19 mouse cellular contexts compared by ENCODE assay signal in the genomic region with DNA sequence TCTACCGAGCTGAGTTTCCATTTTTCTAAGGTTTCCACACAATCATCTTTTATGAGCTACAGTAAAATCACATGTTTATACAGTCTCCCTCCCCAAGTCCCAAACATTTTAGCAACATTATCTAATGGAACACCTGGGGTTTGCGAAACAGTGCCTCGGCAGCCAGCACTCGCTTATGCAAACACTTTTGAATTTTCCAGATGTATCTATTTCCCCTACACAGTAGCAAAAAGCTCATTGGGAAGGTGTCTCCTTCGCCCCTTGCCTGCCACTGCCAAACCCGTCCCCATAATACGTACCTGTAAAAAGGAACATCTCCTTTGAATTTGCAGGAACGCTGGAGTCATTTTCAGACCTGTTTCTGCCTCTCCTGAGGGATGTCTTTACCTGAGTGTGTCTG.
DNase-seq lines count a peak whose midpoint lies in the region; ATAC-seq and TF ChIP-seq lines count a peak whose summit lies in the region.
"Had no signal": no experiment of that assay in that cellular context is flagged by ENCODE, and none has a peak within 500 bp of the region (broad histone marks: within the 10 kb centered on the region; RNA-seq: fewer than 3 reads in every experiment).

No protein-coding gene starts in this region.

- no peaks in the 10 kb centered on the region for H3K9me3 ChIP-seq in forebrain, embryonic 15.5 days
- H3K9me3 ChIP-seq in forebrain, embryonic 13.5 days (replicated peaks), result no peaks in the 10 kb centered on the region; the same call in 1 of the 2 replicates
- H3K9me3 ChIP-seq in intestine, embryonic 14.5 days (ENCODE audit: control insufficient read depth, low read length), result no peaks in the 10 kb centered on the region
- 0 out of 2 replicates have a peak, but pooled peaks cover 4% of the 10 kb centered on the region for H3K9me3 ChIP-seq in intestine, postnatal 0 days (ENCODE audit: control insufficient read depth)
- no peaks in the 10 kb centered on the region for H3K9me3 ChIP-seq in limb, embryonic 10.5 days (replicated peaks)
- no peaks in the 10 kb centered on the region for H3K9me3 ChIP-seq in neural tube, embryonic 15.5 days (replicated peaks)
- H3K9me3 ChIP-seq: kidney, embryonic 15.5 days; midbrain, embryonic 12.5 days had no signal

- WGBS in forebrain, embryonic 15.5 days, result 82% methylated on average over 8 of the region's 8 CpGs
- 92% methylated on average over 8 of the region's 8 CpGs for WGBS in forebrain, embryonic 13.5 days
- WGBS in intestine, embryonic 14.5 days, result 40% methylated on average over 8 of the region's 8 CpGs
- 58% methylated on average over 8 of the region's 8 CpGs for WGBS in intestine, postnatal 0 days
- 80% methylated on average over 8 of the region's 8 CpGs for WGBS in limb, embryonic 10.5 days
- WGBS in neural tube, embryonic 15.5 days, result 52% methylated on average over 8 of the region's 8 CpGs

- peak overlapping the region; percentile 57; the same call in 1 of the 2 replicates for H3K27ac ChIP-seq in forebrain, embryonic 15.5 days (replicated peaks)
- no peak overlapping the region for H3K27ac ChIP-seq in forebrain, embryonic 13.5 days
- H3K27ac ChIP-seq in intestine, embryonic 14.5 days (ENCODE audit: low read depth), result peak overlapping the region; percentile 43; the same call in 1 of the 2 replicates
- no peak overlapping the region for H3K27ac ChIP-seq in intestine, postnatal 0 days (ENCODE audit: low read depth, low read length)
- H3K27ac ChIP-seq in limb, embryonic 10.5 days, result 0 out of 2 replicates have a peak overlapping the region, but pooled peaks have one; percentile 23
- peak overlapping the region; percentile 70 for H3K27ac ChIP-seq in neural tube, embryonic 15.5 days (replicated peaks)
- H3K27ac ChIP-seq: heart, adult 2 months; kidney, embryonic 15.5 days; midbrain, embryonic 12.5 days had no signal

- H3K9ac ChIP-seq in forebrain, embryonic 15.5 days (replicated peaks), result no peak overlapping the region
- no peak overlapping the region for H3K9ac ChIP-seq in forebrain, embryonic 13.5 days
- no peak overlapping the region for H3K9ac ChIP-seq in intestine, embryonic 14.5 days (ENCODE audit: low read length)
- H3K9ac ChIP-seq in intestine, postnatal 0 days (ENCODE audit: low read depth, low read length), result no peak overlapping the region
- no peak overlapping the region for H3K9ac ChIP-seq in neural tube, embryonic 15.5 days (replicated peaks)
- H3K9ac ChIP-seq: kidney, embryonic 15.5 days; liver, postnatal 0 days; midbrain, embryonic 12.5 days had no signal

- no peak for ATAC-seq in forebrain, embryonic 15.5 days (replicated peaks)
- ATAC-seq in forebrain, embryonic 13.5 days, result no peak
- no peak for ATAC-seq in intestine, embryonic 14.5 days (replicated peaks; ENCODE audit: low FRiP score, low TSS enrichment, low read depth)
- ATAC-seq in intestine, postnatal 0 days, result no peak
- ATAC-seq in neural tube, embryonic 15.5 days (ENCODE audit: low FRiP score), result 0 out of 2 replicates have a peak, but pooled peaks have one; percentile 15
- ATAC-seq: CD4-positive, CD25-positive, alpha-beta regulatory T cell, adult 4 months; liver, postnatal 0 days; Patski had no signal

- H3K27me3 ChIP-seq in forebrain, embryonic 15.5 days, result no peaks in the 10 kb centered on the region
- H3K27me3 ChIP-seq in forebrain, embryonic 13.5 days, result no peaks in the 10 kb centered on the region
- no peaks in the 10 kb centered on the region for H3K27me3 ChIP-seq in intestine, embryonic 14.5 days (replicated peaks; ENCODE audit: control insufficient read depth, insufficient read depth, low read length)
- H3K27me3 ChIP-seq in intestine, postnatal 0 days (replicated peaks; ENCODE audit: control insufficient read depth, insufficient read depth, low read length), result no peaks in the 10 kb centered on the region
- no peaks in the 10 kb centered on the region for H3K27me3 ChIP-seq in limb, embryonic 10.5 days (ENCODE audit: low read depth, poor library complexity, severe bottlenecking)
- 0 out of 2 replicates have a peak, but pooled peaks cover 3% of the 10 kb centered on the region for H3K27me3 ChIP-seq in neural tube, embryonic 15.5 days (replicated peaks)
- H3K27me3 ChIP-seq: kidney, embryonic 15.5 days; midbrain, embryonic 12.5 days had no signal

- DNase-seq in intestine, embryonic 14.5 days (ENCODE audit: low spot score), result no peak
- DNase-seq in limb, embryonic 10.5 days (ENCODE audit: low spot score), result no peak
- no peak for DNase-seq in thymus, postnatal 25 days
- DNase-seq: adrenal gland, postnatal 10 days; cerebellum, adult 9-10 months; heart, adult 2 months; heart, postnatal 4 days; liver, postnatal 0 days; lung, postnatal 10 days; right cerebral cortex, postnatal 14 days; spleen, adult 18-20 months had no signal

- no peak overlapping the region for H3K4me2 ChIP-seq in forebrain, embryonic 15.5 days (replicated peaks)
- no peak overlapping the region for H3K4me2 ChIP-seq in forebrain, embryonic 13.5 days
- 0 out of 2 replicates have a peak overlapping the region, but pooled peaks have one; percentile 6 for H3K4me2 ChIP-seq in intestine, embryonic 14.5 days (ENCODE audit: low read length)
- no peak overlapping the region for H3K4me2 ChIP-seq in intestine, postnatal 0 days (replicated peaks; ENCODE audit: low read depth)
- no peak overlapping the region for H3K4me2 ChIP-seq in neural tube, embryonic 15.5 days
- H3K4me2 ChIP-seq: kidney, embryonic 15.5 days; midbrain, embryonic 12.5 days had no signal

- H3K4me1 ChIP-seq in forebrain, embryonic 15.5 days, result peaks cover 12% of the 10 kb centered on the region
- H3K4me1 ChIP-seq in forebrain, embryonic 13.5 days, result peaks cover 7% of the 10 kb centered on the region; the same call in 1 of the 2 replicates
- peaks cover 16% of the 10 kb centered on the region; the same call in 1 of the 2 replicates for H3K4me1 ChIP-seq in intestine, embryonic 14.5 days (replicated peaks; ENCODE audit: control insufficient read depth, insufficient read depth, low read length)
- no peaks in the 10 kb centered on the region for H3K4me1 ChIP-seq in intestine, postnatal 0 days (replicated peaks; ENCODE audit: control insufficient read depth, insufficient read depth, low read length)
- peaks cover 12% of the 10 kb centered on the region for H3K4me1 ChIP-seq in limb, embryonic 10.5 days
- H3K4me1 ChIP-seq in neural tube, embryonic 15.5 days, result peaks cover 15% of the 10 kb centered on the region

- H3K36me3 ChIP-seq in forebrain, embryonic 15.5 days, result no peaks in the 10 kb centered on the region
- H3K36me3 ChIP-seq in forebrain, embryonic 13.5 days (ENCODE audit: poor library complexity, severe bottlenecking), result no peaks in the 10 kb centered on the region
- no peaks in the 10 kb centered on the region for H3K36me3 ChIP-seq in intestine, embryonic 14.5 days (ENCODE audit: control insufficient read depth, insufficient read depth, low read length)
- H3K36me3 ChIP-seq in intestine, postnatal 0 days (ENCODE audit: control insufficient read depth, insufficient read depth), result no peaks in the 10 kb centered on the region
- no peaks in the 10 kb centered on the region for H3K36me3 ChIP-seq in limb, embryonic 10.5 days
- H3K36me3 ChIP-seq in neural tube, embryonic 15.5 days, result no peaks in the 10 kb centered on the region
- H3K36me3 ChIP-seq: kidney, embryonic 15.5 days; midbrain, embryonic 12.5 days had no signal

- H3K4me3 ChIP-seq in forebrain, embryonic 15.5 days, result no peak overlapping the region
- no peak overlapping the region for H3K4me3 ChIP-seq in forebrain, embryonic 13.5 days
- H3K4me3 ChIP-seq in intestine, embryonic 14.5 days (ENCODE audit: low read depth, low read length), result no peak overlapping the region
- no peak overlapping the region for H3K4me3 ChIP-seq in intestine, postnatal 0 days (ENCODE audit: low read depth, low read length)
- H3K4me3 ChIP-seq in limb, embryonic 10.5 days, result no peak overlapping the region
- H3K4me3 ChIP-seq in neural tube, embryonic 15.5 days (replicated peaks), result no peak overlapping the region
- H3K4me3 ChIP-seq: heart, adult 2 months; kidney, embryonic 15.5 days; midbrain, embryonic 12.5 days had no signal

- TF ChIP-seq CTCF in intestine, postnatal 0 days (IDR thresholded peaks at IDR 0.05; ENCODE audit: low read depth), result no peak

Comparison
In these comparisons a context has a peak if more than half of its experiments do, and no peak if none do; other contexts are left out.
1. H3K27ac ChIP-seq: peak in forebrain, embryonic 15.5 days (single experiment), intestine, embryonic 14.5 days (single experiment), limb, embryonic 10.5 days (single experiment) and neural tube, embryonic 15.5 days (single experiment); none in forebrain, embryonic 13.5 days (single experiment) and intestine, postnatal 0 days (single experiment).